Mouse (Mus musculus) bone marrow, adult 2 months (tissue): ENCODE data around the gene Lgr5.

Source experiments
- CTCF ChIP-seq: fragments of 200-500 bp; IDR thresholded peaks from 2 replicates; pipeline ENCODE4 v1.5.1; 2011; ENCODE audit warnings: low read length, control low read depth; ENCODE audit not compliant: control insufficient read depth, insufficient read depth
- POLR2A ChIP-seq: fragments of 200-500 bp; IDR thresholded peaks from 2 replicates; pipeline ENCODE4 v1.6.1; 2011; ENCODE audit warnings: low read depth, mild to moderate bottlenecking, control low read depth, low read length, borderline replicate concordance; ENCODE audit not compliant: control insufficient read depth

- no peak for TF ChIP-seq POLR2A
- TF ChIP-seq CTCF: no peak
These were observed 118.5 kb downstream of the Lgr5 start for GRCm38 (mm10) chr10:115469040-115469439.
